Mouse (Mus musculus) CH12.LX (cell line): Measurements from ENCODE around the gene Naaladl1.

Experiments
- CHD2 ChIP-seq: IDR thresholded peaks from 2 replicates; pipeline ENCODE4 v1.6.1; 2011; ENCODE audit warnings: low read length, improper control_type of control experiment
- CTCF ChIP-seq, 2 experiments: IDR thresholded peaks in 1 of 2; conservative IDR thresholded peaks in 1 of 2; 2 replicates each; pipeline ENCODE4 v1.5.1; 2011 to 2012; ENCODE audit warnings: low read depth in 2 of 2, low read length in 2 of 2, improper control_type of control experiment in 1 of 2, inconsistent platforms in 1 of 2, mild to moderate bottlenecking in 1 of 2, moderate library complexity in 1 of 2
- MAFK ChIP-seq: IDR thresholded peaks from 2 replicates; pipeline ENCODE4 v1.6.1; 2011; ENCODE audit warnings: low read length, improper control_type of control experiment; ENCODE audit not compliant: insufficient replicate concordance
- POLR2A ChIP-seq: IDR thresholded peaks from 2 replicates; pipeline ENCODE4 v1.6.1; 2011; ENCODE audit warnings: low read depth, mild to moderate bottlenecking, improper control_type of control experiment, low read length
- POLR2AphosphoS2 ChIP-seq: IDR thresholded peaks from 2 replicates; pipeline ENCODE4 v1.6.1; 2011; ENCODE audit warnings: low read depth, low read length, improper control_type of control experiment
- SMC3 ChIP-seq: IDR thresholded peaks from 2 replicates; pipeline ENCODE4 v1.6.1; 2011; ENCODE audit warnings: low read depth, low read length, improper control_type of control experiment
- TBP ChIP-seq: conservative IDR thresholded peaks from 2 replicates; pipeline ENCODE4 v1.6.1; 2011; ENCODE audit warnings: low read depth, low read length, improper control_type of control experiment
- USF1 ChIP-seq: IDR thresholded peaks from 2 replicates; pipeline ENCODE4 v1.6.1; 2014; ENCODE audit warnings: low read depth, mild to moderate bottlenecking, inconsistent platforms, low read length, improper control_type of control experiment

DNA sequence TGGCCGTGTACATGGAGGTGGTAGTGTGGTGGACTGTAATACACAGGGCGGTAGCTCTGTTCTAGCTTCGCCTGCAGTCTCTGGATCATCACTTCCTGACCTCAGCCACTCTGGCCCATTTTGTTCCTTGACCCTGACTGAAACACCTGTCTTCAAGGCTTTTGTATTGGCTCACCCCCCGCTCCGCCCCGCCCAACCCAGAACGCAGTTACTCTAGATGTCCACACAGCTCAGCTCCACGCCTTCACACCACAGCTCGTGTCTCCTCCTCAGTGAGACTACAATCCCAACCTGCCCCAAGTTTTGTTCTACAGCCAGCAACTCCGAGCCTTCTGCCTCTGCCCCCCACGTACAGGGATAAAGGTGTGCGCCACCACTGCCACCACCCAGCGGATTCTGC lies 16.7 kb upstream of the Naaladl1 start:
- TF ChIP-seq POLR2A (no peak), SMC3 (no peak), CHD2 (no peak), CTCF (conservative IDR thresholded peaks at IDR 0.05 in 1 of 2, IDR thresholded peaks at IDR 0.05 in 1 of 2; ENCODE audit: low read depth in 2 of 2, low read length in 2 of 2) (no peak), TBP (no peak), USF1 (no peak), MAFK (no peak), POLR2AphosphoS2 (no peak)
